Mouse (Mus musculus): ENCODE data around the gene Il18. TPM values are rescaled to one million over a fixed set of nuclear protein-coding genes. Genes with fewer than 3 reads are reported as not detected.

Il18 gene
- total RNA-seq, 2 experiments from 2014 or later, result 1.0 to 2.0 TPM

DNA sequence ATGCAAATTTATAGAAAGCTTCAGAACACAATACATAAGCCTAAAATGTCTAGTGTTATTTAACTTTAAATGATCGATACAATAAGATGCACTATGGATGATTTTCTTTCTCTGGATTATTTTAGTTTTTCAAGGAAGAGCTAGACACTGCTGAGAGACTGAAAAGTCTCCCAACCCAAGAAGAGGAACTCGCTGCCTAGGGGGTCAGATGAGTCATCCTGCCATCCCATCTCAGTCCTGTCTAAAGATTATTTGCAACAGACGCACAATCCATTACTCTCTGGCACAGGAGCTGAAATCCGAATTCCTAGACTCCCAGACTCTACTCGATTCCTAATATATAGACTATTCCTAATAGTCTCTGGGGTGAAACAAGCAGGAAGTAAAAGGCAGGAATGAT lies 2.4 kb upstream of the Il18 start:
- DNase-seq (ENCODE audit: low spot score), result no peak

DNA sequence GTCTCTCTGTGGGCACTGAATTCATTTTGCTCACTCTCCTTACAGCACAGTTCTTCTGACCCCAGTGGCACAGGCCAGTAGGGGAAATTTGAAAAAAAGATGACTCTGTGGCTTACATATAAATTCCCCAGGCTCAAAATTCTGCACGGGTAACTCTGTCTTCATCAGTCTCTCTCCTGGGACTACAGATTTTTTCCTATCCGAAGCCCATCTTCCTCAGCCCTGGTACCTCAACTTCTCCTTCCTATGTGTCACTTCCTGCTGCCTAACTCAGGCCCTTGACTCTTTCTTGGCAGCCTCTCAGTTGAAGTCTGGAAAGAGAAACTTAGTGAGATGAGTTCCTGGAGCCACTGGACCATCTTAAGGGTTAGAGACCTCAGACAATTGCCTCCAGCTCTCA lies 1.1 kb upstream of the Il18 start:
- DNase-seq (ENCODE audit: low spot score), result no peak

DNA sequence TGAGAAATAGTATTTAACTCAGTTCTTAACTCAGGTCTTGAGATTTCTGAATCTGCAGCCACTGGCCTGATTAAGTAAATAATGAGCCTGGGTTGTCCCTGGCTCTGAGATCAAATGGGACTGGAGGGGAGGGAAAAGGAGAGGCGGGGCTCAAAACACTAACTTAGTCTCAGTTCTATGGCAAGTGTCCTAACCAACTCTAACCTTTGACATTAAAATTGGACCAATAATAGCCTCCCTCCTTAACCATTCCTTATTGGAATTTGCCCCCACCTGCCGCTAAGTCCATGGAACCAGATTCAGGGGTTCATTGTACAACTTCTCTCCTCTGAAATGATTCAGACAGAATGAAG lies 443 bp downstream of the Il18 start, which contains the start of gene Bco2:
Gene Bco2 (minus strand): TSS at position 88 of the 353 bp plus-strand sequence.
- DNase-seq (ENCODE audit: low spot score), result no peak

DNA sequence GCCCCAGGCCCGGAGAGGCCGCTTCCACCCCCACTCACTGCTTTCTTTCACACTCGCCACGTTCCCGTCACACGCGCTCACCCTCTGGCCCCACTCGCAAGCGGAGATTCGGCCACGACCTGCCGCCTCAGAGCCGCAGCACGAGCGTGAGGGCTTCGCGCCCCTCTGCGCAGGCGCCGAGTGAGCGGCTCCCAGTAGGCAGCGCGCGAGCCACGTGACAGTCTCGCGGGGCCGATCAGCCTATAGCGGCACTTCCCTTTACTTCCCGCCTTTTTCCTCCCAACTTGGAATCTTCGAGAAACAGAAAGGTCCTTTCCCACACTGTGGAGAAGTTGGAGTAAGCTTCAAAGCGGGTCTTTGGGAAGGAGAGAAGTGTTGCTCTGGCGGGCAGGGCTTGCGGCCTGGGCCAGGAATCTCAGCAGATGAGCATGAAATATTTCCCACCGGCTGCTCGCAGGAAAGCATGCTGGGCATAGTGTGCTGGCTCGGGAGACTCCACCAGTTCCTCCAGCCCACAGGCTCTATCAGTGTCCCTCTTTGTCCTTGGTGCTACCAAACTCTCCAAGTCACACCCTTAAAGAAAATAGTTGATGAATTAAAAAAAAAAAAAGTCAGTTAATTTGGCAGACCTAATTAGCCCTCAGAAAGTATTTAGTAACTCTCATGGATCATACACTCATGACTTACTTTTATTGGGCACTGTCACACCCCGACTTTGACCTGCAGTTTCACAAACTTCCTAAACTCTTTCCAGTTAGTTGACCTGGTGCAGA lies 6.7 kb downstream of the Il18 start, which contains the start of gene Tex12:
Gene Tex12 (minus strand): TSS at position 181 of the 773 bp plus-strand sequence.
- DNase-seq (ENCODE audit: low spot score), result no peak

DNA sequence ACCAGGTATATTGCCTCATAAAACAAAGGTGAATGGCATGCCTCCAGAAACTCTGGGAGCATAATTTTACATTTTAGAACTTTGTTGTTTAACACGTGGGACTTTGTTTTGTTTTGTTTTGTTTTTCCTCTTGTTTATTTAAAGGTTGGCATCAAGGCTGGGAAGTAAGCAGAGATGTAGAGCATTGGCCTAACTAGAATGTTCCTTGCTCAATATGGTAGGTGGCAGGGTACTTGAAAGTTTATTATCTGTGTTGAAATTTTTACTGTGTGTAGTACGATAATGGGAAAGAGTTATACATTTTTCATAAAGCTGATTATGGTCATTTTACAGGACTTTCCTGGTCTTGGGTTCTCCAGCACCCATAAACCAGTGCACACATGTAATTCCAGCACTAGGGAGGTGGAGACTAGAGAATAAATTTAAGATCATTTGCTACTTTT lies 7.3 kb downstream of the Il18 start:
- no peak for DNase-seq (ENCODE audit: low spot score)

DNA sequence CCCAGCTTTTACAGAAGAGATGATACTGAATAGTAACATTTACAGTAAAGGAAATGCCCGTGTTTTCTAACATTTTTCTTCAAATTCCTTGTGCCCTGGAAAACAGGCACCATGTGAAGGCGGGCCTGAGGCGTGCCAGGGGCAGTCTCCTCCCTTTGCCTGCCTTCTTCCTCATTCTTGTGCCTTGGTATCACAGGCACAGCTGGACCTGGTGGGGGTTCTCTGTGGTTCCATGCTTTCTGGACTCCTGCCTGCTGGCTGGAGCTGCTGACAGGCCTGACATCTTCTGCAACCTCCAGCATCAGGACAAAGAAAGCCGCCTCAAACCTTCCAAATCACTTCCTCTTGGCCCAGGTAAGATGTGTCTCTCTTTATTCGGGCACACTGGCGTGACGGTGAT lies 10.5 kb downstream of the Il18 start:
- no peak for DNase-seq (ENCODE audit: low spot score)

DNA sequence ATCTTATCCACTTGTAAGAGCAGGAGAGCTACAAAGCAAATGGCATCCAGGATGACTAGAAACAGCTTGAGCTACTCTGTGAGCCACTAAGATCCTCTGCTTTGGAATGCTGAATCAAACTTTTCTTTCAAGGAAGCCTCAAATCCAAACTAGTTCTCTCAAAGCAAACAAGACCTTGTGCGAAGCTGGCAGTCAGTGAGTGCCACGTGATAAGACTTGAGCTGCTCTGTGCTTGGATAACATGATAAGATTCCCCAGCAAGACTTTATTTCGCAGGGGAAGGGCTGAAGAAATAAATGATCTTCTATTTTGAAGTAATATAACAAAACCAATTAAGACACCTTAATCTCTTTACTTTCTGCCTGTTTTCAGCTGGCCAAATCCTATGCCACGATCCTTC lies 11.3 kb downstream of the Il18 start:
- DNase-seq (ENCODE audit: low spot score), result no peak

DNA sequence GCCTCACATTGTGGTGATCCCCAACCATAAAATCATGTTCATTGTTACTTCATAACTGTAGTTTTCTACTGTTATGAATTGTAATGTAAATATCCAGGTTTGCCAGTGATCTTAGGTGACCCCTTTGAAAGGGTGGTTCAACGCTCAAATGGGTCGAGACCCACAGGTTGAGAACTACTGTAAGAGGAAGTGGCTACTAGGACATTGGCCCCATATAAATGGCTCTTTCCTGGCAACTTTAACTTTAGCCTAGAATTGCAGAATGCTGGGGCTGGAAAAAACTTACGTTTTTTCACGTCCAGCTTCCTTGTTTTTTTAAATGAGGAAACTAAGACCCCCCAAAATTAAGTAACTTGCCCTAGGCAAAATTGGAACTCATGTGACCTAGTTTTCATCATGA lies 12.7 kb downstream of the Il18 start:
- no peak for DNase-seq (ENCODE audit: low spot score)

DNA sequence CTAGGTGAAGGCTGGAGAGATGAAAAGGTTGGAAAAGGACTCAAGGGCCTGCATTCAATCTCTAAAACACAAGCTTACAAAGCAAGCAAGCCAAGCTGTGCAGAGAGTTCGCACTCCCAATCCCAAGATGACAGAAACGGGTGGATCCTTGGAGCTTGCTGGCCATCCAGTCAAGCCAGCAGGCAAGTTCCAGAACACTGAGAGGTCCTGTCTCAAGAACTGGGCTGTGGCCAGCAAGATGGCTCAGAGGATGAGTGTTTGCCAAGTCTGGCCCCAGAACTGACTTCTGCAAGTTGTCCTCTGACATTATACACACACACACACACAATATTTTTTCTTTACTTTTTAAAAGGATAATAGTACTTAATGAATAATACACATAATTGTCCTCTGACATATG lies 13.3 kb downstream of the Il18 start:
- DNase-seq (ENCODE audit: low spot score), result peak; percentile 22

DNA sequence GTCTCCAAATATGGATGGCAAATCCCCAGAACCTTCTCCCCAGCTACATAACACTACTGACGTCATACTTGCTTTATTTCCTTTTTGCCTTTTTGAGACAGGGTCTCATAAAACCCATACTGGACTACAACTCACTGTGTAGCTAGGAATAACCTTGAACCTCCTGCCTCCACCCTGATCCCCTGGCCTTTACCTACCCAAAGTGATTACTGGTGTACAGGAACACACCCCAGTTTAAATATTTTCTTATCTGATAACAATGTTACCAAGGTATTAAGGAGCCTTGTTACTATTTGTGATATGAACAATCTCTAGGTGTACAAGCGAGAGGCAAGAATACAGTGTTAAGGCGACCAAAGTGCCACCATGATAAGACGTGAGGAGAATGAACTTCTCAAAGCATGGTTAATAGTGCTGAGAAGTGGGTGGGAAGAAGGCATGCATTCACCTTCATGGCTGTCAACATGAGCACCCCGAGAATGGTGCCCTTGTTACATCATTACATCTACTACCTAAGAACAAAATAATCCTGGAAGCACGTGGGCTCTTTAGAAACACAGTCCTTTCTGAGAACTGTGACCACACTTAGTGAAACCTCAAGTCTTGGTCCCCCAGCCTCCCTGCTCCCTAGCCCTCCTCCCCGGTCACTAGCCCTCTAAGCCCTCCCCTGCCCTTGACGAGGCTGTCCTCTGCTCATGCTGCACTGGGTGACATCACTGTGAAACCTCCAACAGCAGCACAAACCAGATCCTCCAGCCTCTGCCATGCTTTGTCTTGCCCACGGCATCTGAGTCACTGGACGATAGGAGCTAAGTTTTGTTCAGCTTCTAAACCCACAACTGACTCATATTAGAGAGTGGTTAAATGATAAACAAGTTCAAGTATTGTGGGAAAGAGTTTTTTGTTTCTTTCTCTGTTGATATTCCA lies 15.2 kb downstream of the Il18 start:
- no peak for DNase-seq (ENCODE audit: low spot score)

DNA sequence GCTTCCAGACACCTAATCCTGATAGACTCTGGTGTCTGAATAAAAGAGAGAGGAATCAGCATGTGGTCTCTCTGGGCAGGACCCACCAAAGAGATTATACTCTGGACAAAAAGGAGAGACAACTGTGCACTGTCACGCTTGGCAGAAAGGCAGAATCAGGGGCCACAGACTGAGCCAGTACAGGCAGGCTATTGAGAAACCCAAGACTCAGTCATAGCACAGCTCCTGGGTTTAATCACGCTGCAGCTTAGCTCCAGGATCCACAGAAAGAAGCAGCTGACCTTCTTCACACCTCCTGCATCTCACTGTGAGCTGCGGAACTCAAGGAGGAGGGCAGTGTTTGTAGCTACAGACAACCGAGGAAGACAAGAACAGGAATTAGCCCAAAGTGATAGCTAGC lies 25.7 kb downstream of the Il18 start:
- no peak for DNase-seq (ENCODE audit: low spot score)

DNA sequence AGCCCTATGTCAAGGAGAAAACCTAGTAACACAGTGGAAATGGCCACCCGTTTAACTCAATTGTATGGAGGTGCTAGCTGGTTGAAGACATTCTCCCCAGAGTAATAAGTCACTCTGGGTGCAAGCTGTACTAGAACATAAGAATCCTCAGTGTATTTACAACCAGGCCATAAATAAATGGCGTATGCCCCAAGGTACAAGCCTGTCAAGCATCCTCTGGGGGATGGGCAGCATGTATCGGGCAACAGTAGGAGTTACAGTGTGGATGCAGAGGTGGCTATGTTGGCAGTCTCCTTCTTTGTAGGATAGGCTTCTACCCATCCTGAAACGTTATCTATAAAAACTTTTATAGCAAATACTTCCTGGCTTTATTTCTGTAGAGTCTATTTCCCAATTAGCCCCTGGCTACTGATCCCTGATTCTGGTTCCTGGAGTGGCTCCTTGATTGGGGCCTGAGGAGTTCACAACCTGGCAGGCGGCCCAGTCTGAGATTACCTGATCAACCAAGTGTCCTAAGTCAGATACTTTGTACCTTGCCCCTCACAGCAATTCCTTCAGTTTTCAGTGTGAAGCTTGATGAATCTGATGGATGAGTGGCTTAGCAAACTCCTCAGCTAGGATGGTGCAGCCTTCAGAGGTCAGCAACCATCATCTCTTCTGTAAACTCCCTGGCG lies 30.7 kb downstream of the Il18 start:
- no peak for DNase-seq (ENCODE audit: low spot score)

DNA sequence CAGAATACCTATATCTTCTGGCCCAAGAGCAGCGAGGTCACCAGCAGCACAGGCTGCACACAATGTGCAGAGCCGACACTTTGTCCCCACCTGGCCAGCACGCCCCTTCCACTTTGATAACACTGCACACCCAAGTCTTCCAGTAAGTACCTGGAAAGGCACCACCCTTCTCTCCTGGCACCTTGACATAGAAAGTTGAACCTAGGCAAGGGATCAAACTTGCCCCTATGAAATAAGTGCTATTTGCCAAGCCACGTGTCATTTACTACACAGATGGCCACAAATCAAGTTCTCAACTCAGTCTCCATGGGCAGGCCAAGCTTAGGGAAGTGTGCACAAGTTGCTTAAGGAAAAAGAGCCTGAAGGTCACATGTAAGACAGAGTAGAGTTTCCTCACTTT lies 32.3 kb downstream of the Il18 start:
- DNase-seq (ENCODE audit: low spot score), result no peak

DNA sequence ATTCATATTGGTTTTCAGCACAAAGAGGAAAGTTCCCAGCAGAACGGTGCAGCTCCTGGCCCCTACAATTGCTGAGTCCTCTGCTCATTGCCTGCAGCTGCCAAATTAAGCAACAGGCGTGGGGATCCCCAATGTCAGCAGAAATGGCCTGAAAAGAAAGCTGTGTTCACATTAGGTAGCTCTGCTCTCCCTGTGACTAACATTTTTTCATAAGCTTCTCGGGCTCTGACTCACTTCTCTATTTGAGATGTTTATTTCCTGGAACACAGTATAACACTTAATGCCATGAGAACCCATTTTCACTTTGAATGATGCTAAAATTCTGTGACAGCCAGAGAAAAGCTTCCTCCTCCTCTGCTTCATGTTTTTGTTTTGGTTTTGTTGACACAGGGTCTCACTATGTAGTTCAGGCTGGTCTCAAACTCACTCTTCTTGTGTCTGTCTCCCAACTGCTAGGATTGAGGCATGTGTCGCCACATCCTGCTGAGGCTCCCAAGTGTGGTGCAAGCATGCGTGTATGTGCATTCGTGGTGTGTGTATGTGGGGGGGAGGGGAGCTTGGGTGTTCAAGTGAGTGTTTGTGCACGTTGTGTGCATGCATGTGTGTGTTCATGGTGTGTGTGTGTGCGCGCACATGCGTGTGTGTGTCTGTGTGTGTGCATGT lies 36.4 kb downstream of the Il18 start:
- no peak for DNase-seq (ENCODE audit: low spot score)

DNA sequence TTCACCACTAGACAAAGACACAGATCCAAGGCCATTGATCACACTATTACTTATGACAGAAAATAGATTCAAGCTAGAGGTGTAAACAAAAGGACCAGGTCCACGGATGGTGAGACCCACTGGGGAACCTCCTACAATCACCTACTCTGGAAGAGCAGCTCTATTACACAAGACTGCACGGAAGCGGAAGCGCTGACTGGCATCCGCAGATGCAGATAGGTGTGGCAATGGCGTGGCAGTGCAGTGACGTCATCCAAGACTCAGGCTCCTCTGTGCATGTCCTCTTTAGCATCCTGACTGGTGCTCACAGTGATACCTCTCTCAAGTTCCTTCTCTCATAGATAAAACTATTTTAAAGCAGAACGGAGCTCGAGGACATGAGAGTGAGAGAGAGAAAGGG lies 38.3 kb downstream of the Il18 start:
- DNase-seq (ENCODE audit: low spot score), result no peak

DNA sequence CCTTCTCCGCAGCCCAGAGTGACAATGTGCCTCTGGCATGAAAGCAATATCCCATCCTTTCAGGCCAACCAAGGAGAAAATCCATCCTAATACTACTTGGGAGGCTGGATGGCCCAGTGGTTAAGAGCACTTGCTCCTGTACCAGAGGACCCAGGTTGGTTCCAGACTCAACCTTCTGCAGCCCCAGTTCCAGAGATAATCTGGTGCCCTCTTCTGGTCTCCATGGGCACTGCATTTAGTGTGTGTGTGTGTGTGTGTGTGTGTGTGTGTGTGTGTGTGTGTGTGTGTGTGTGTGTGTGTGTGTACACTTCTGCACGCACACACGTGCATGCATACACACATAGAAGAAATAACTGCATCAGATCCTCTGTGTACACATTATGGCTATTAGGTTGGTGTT lies 38.9 kb downstream of the Il18 start:
- DNase-seq (ENCODE audit: low spot score), result no peak

DNA sequence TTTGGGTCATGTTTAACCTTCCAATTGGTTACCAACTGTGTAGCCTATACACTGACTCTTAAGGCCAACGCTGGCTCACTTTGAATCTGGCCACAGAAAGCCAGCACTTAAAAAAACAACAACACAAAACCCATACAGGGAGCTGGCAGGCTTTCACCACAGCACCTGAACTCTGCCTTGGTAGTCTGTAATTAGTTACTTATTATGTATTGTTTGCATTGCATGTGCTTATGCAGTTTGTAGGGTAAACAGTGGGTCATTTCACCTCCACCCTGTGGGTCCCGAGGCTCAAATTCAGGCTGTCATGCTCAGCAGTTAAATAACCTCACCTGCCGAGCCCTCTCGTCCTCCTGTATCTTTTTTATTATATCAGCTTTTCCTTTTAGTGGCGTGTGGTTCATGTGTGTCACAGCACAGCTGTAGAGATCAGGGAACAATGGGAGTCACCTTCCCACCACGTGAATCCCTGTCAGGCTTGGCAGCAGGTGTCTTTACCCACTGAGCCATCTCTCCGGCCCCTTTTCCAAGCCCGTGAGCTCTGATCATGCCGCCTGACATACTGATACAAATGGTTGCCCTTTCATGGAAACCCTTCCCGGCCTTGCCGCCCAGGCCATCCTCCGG lies 40.3 kb downstream of the Il18 start:
- no peak for DNase-seq (ENCODE audit: low spot score)

DNA sequence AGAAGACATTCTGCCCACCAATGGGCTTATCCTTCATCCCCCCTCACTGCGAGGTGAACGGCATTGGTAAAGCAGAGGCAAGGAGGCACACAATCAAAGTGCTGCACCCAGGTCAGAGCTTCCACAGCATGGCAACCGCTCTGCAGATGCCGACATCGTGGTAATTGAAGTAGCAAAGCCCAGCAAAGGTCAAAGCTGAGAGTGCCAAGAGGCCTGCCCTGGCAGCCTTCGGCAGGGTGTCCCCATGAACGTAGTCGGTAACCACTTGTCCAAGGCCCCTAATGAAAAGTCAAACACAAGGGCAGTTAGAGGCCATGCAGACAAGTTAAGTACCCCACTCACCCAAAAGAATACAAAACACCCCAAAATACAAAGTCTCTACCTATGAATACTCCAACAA lies 42.3 kb downstream of the Il18 start:
- DNase-seq (ENCODE audit: low spot score), result peak; percentile 61

DNA sequence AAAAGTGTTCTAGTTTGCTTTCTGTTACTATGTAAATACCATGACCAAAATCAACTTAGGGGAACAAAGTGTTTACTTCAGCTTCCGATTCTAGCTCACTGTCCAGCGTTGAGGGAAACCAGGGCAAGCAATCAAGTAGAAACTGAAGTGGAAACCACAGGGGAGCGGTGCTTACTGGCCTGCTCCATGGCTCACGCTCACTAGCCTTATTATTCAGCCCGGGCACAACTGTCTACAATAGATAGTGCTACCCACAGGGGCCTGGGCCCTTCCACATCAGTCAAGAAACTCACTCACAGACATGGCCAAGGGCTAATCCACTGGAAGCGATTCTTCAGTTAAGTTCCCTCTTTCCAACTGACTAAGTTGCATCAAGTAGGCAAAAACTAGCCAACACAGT lies 46.9 kb downstream of the Il18 start:
- DNase-seq (ENCODE audit: low spot score), result no peak

DNA sequence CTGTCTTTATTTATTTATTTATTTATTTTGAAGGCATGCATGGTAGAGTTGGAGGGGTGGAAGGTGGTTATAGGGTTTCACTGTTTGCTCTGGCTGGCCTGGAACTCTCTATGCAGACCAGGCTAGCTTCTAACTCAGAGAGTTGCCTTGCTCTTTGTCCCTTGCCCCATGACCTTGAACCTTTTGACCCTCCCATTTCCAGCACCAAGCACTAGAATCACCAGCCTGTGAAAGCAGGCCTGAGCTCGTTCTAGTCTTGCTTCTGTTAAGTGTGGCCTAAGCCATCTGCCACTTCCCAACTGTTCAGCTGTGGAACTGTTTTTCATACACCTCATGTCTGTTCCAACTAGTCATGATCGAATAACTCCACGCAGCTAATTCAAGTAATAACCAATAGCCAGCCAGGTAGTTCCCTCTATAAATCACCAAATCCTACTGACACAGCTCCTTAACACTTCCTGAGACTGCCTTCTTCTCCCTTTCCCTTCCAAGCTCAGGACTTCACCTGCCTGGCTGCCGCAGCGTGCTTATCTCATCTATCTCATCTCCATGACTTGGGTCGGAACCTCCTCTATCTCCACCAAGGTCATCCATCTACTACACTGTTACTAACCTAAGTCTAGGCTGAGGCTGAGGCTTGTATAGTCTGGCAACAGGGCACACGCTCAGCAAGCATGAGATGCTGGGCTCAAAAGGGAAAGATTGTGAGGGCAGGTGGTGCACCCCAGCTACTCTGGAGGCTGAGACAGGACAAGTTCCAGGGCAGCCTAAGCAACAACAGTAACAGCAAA lies 47.6 kb downstream of the Il18 start:
- no peak for DNase-seq (ENCODE audit: low spot score)
